Mouse (Mus musculus) E14TG2a.4 (cell line): ENCODE data around the gene Eif2b2.

Experiments
- H3K27me3 ChIP-seq: 2 replicates; pipeline ENCODE4 v1.6.1; 2014; ENCODE audit warnings: low read length, control low read depth; ENCODE audit not compliant: insufficient read depth
- H3K36me3 ChIP-seq: 2 replicates; pipeline ENCODE4 v1.6.1; 2014; ENCODE audit warnings: low read length, control low read depth; ENCODE audit not compliant: insufficient read depth
- H3K4me1 ChIP-seq: replicated peaks from 2 replicates; pipeline ENCODE4 v1.6.1; 2014; ENCODE audit warnings: low read depth, low read length, control low read depth
- H3K4me3 ChIP-seq: replicated peaks from 2 replicates; pipeline ENCODE4 v1.5.1; 2014; ENCODE audit warnings: mild to moderate bottlenecking, low read length
- H3K9me3 ChIP-seq: 2 replicates; pipeline ENCODE4 v1.6.1; 2014; ENCODE audit warnings: low read length, control low read depth
- CTCF ChIP-seq: conservative IDR thresholded peaks from 2 replicates; pipeline ENCODE4 v1.5.1; 2014; ENCODE audit warnings: low read length
- NANOG ChIP-seq: IDR thresholded peaks from 2 replicates; pipeline ENCODE4 v1.6.1; 2014; ENCODE audit warnings: borderline replicate concordance, low read length, mixed read lengths
- POU5F1 ChIP-seq: IDR thresholded peaks from 2 replicates; pipeline ENCODE4 v1.6.1; 2014; ENCODE audit warnings: low read length, borderline replicate concordance

The Eif2b2 gene

DNA sequence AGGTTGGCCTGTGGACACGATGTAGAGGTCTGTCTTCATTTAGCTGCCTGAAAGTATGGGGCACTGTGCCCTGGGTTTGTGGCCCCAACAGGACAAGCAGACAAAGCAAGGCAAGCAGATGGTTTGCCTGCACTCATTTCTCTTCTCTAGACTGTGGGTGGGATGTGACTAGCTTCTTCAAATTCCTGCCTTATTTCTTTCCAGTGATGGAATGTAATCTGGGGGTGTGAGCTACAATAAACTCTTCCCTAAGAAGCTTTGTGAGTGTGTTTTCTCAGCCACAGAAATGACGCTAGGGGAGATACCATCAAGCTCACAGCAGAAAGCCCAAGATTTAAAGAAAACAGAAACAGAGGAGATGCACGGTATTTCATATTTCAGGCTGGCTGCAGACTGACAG, 32.8 kb downstream of the Eif2b2 start:
- no peaks in the 10 kb centered on the region for H3K27me3 ChIP-seq
- H3K36me3 ChIP-seq: peaks cover 50% of the 10 kb centered on the region
- H3K4me3 ChIP-seq: no peak overlapping the region
- TF ChIP-seq NANOG (no peak), POU5F1 (no peak), CTCF (no peak)
- no peaks in the 10 kb centered on the region for H3K4me1 ChIP-seq
- H3K9me3 ChIP-seq: peaks cover 23% of the 10 kb centered on the region

DNA sequence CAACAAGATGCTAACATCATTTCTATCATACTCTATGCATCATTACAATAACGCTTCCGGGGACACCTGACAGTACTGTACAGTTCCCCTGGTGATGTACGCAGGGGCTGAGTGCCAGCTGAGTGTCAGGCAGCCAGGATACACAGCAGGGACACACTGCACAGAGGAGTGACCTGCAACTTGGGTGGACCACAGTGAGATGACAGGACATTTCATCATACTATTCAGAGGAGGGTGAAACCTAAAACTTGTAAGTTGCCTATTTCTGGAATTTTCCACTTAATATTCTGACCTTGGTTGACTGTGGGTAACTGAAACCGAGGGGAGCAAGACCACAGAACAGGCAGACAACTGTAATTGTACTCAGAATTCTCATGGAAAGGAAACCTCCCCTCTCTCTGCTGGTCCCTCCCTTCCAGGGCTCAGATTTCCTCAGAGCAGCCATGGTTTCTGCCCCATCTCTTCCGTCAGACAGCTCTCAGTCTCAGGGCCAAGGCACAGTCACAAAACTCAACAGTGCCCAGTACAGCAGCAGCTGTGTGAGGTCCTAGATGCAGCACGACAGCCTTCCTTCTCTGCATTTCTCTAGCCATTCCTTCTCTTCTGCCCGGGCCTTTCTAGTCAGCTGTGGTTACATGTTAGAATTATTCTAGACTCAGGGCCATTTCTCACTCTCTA, 36.9 kb downstream of the Eif2b2 start:
- H3K4me1 ChIP-seq: no peaks in the 10 kb centered on the region
- H3K36me3 ChIP-seq: peaks cover 60% of the 10 kb centered on the region
- no peaks in the 10 kb centered on the region for H3K27me3 ChIP-seq
- H3K9me3 ChIP-seq: peaks cover under 1% of the 10 kb centered on the region; the same call in 1 of the 2 replicates
- H3K4me3 ChIP-seq: no peak overlapping the region
- TF ChIP-seq POU5F1 (no peak), CTCF (no peak), NANOG (no peak)

DNA sequence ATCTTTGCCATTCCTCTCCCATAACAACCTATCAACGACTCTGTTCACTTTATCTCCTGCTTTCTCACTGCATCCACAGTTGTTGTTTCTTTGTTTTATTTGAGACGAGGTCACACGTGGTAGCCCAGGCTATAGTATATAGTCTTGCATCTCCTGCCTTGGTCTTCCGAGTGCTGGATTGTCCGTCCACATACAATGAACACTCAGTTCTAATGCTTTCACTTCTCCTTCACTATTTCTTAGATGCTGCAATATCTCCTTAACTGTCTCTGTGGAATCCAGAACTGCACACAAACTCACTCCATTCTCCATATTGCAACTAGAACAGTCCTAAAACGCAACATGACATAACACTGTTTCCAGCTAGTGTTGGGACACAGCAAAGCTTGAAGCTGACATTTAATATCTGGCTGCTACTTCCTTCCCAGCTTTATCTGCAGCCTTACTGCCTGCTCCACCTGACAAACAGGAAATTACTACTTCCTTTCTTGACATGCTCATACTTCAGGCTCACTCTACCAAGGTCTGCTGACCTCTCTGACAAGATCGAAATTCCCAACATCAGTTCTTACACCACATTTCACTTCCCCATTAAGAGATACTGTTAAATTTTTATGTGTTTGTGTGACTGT, 37.8 kb downstream of the Eif2b2 start:
- no peak overlapping the region for H3K4me3 ChIP-seq
- no peaks in the 10 kb centered on the region for H3K4me1 ChIP-seq
- H3K36me3 ChIP-seq: peaks cover 63% of the 10 kb centered on the region
- no peak for TF ChIP-seq CTCF
- no peak for TF ChIP-seq POU5F1
- no peak for TF ChIP-seq NANOG
- H3K27me3 ChIP-seq: no peaks in the 10 kb centered on the region
- no peaks in the 10 kb centered on the region for H3K9me3 ChIP-seq

- Histone ChIP-seq H3K4me1 (peaks cover 10% of the 10 kb centered on the region; the same call in 1 of the 2 replicates), H3K27me3 (no peaks in the 10 kb centered on the region), H3K9me3 (no peaks in the 10 kb centered on the region), H3K36me3 (peaks cover 88% of the 10 kb centered on the region), H3K4me3 (no peak overlapping the region)
- TF ChIP-seq NANOG (no peak), CTCF (no peak), POU5F1 (no peak)
These were observed 43.2 kb downstream of the Eif2b2 start for GRCm38 (mm10) chr12:85262489-85262888.

DNA sequence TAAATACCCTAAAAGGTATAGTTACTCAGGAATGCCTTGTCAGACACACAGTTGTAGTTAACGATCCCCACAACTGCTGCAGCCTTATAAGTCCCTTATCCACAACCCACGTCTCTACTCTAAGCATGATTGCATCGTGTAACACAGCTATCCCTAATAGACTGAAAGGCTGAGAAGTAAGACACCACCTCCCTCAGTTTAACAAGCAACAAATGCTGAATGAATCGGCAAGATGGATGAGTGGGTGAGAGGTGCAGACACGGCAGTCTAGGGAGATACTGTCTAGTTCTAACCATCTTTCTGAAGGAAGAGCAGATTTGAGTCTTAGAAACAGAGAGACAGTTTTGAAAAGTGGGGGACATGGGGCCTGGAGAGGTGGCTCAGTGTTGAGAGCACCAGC, 43.9 kb downstream of the Eif2b2 start:
- Histone ChIP-seq H3K36me3 (peaks cover 87% of the 10 kb centered on the region), H3K4me1 (peaks cover 10% of the 10 kb centered on the region; the same call in 1 of the 2 replicates), H3K27me3 (no peaks in the 10 kb centered on the region), H3K9me3 (no peaks in the 10 kb centered on the region), H3K4me3 (no peak overlapping the region)
- no peak for TF ChIP-seq POU5F1
- TF ChIP-seq CTCF: no peak
- no peak for TF ChIP-seq NANOG

- TF ChIP-seq POU5F1: no peak
- TF ChIP-seq NANOG: no peak
- no peak for TF ChIP-seq CTCF
- Histone ChIP-seq H3K4me3 (no peak overlapping the region), H3K36me3 (peaks cover 85% of the 10 kb centered on the region), H3K9me3 (no peaks in the 10 kb centered on the region), H3K27me3 (no peaks in the 10 kb centered on the region), H3K4me1 (peaks cover 21% of the 10 kb centered on the region)
These were observed 45.2 kb downstream of the Eif2b2 start for GRCm38 (mm10) chr12:85264531-85264930.

DNA sequence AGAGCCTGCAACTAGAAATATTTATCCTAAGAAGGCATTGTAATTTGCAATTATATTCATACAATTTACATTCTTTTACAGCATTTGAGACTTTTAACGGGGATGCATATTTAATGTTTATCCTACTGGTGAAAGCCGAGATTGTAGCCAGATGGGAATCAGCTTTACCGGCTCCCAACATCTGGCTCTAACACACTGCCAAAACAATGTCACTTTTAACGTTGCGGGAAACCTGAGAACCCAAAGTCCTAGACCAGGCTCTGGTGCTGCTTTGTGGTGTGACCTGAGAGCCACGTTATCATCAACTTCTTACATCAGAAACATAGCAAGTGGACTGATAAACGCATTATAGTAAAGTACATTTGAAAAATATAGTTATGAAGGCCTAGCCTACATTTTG, 45.7 kb downstream of the Eif2b2 start:
- Histone ChIP-seq H3K36me3 (peaks cover 82% of the 10 kb centered on the region), H3K4me1 (peaks cover 25% of the 10 kb centered on the region), H3K27me3 (no peaks in the 10 kb centered on the region), H3K4me3 (no peak overlapping the region), H3K9me3 (no peaks in the 10 kb centered on the region)
- TF ChIP-seq POU5F1: no peak
- TF ChIP-seq NANOG: no peak
- no peak for TF ChIP-seq CTCF

- Histone ChIP-seq H3K9me3 (no peaks in the 10 kb centered on the region), H3K4me1 (peaks cover 34% of the 10 kb centered on the region)
These were observed 47.0 kb downstream of the Eif2b2 start for GRCm38 (mm10) chr12:85266248-85266647.

More at GRCm38 (mm10) chr12:85266248-85266647, 47.0 kb downstream of the Eif2b2 start:
- no peak overlapping the region for H3K4me3 ChIP-seq
- no peak for TF ChIP-seq POU5F1
- no peak for TF ChIP-seq NANOG
- no peak for TF ChIP-seq CTCF
- peaks cover 69% of the 10 kb centered on the region for H3K36me3 ChIP-seq
- no peaks in the 10 kb centered on the region for H3K27me3 ChIP-seq
